Mouse (Mus musculus) midbrain, embryonic 16.5 days (tissue): ENCODE results near the gene Oas2. TPM values are rescaled to one million over a fixed set of nuclear protein-coding genes. Genes with fewer than 3 reads are reported as not detected.

Source experiments
- ATAC-seq: fragments of 200-750 bp; cut with Nextera tagmentation; 2 replicates; pipeline ENCODE4 v1.8.0; 2017; ENCODE audit warnings: moderate TSS enrichment
- H3K27ac ChIP-seq: fragments of 300-500 bp; sonication (generic); 2 replicates; pipeline ENCODE4 v1.5.1; 2014; ENCODE audit warnings: mild to moderate bottlenecking, low read length, mixed read lengths
- H3K27me3 ChIP-seq: fragments of 300-500 bp; sonication (generic); 2 replicates; pipeline ENCODE4 v1.6.1; 2014; ENCODE audit warnings: low read depth, low read length, mixed read lengths; ENCODE audit not compliant: control insufficient read depth, insufficient read depth
- H3K36me3 ChIP-seq: fragments of 300-500 bp; sonication (generic); 2 replicates; pipeline ENCODE4 v1.6.1; 2014; ENCODE audit warnings: mild to moderate bottlenecking, low read length, moderate library complexity, mixed read lengths; ENCODE audit not compliant: control insufficient read depth, insufficient read depth
- H3K4me1 ChIP-seq: fragments of 300-500 bp; sonication (generic); 2 replicates; pipeline ENCODE4 v1.6.1; 2014; ENCODE audit warnings: mild to moderate bottlenecking, low read length, mixed read lengths; ENCODE audit not compliant: control insufficient read depth, insufficient read depth
- H3K4me2 ChIP-seq: fragments of 300-500 bp; sonication (generic); 2 replicates; pipeline ENCODE4 v1.6.1; 2014; ENCODE audit warnings: mild to moderate bottlenecking, low read length, mixed read lengths
- H3K4me3 ChIP-seq: fragments of 300-500 bp; sonication (generic); 2 replicates; pipeline ENCODE4 v1.5.1; 2014; ENCODE audit warnings: low read depth, mild to moderate bottlenecking, low read length, moderate library complexity, mixed read lengths
- H3K9ac ChIP-seq: fragments of 300-500 bp; sonication (generic); 2 replicates; pipeline ENCODE4 v1.6.1; 2014; ENCODE audit warnings: low read depth, low read length, mixed read lengths
- H3K9me3 ChIP-seq: fragments of 300-500 bp; sonication (generic); replicated peaks from 2 replicates; pipeline ENCODE4 v1.6.1; 2014; ENCODE audit warnings: mild to moderate bottlenecking, low read length, mixed read lengths; ENCODE audit not compliant: control insufficient read depth, poor library complexity, severe bottlenecking
- WGBS: fragments of 180-500 bp; shearing (Covaris S2); extraction: QIAGEN DNeasy Blood & Tissue Kit; methylation state at CpG from one replicate; pipeline ENCODE4 v1.1.7; 2014; 5-methylcytosine and 5-hydroxymethylcytosine counted together
- polyA plus RNA-seq: library from polyadenylated mRNA; unstranded; fragments of >200 nt; fragmentation: Nextera tagmentation; extraction: Ambion mirVana; gene quantifications from 2 replicates; pipeline ENCODE4 v1.2.1, GENCODE M21; 2015

Oas2 gene
- polyA plus RNA-seq, 1 experiment from 2014 or later, result 0.14 TPM

DNA sequence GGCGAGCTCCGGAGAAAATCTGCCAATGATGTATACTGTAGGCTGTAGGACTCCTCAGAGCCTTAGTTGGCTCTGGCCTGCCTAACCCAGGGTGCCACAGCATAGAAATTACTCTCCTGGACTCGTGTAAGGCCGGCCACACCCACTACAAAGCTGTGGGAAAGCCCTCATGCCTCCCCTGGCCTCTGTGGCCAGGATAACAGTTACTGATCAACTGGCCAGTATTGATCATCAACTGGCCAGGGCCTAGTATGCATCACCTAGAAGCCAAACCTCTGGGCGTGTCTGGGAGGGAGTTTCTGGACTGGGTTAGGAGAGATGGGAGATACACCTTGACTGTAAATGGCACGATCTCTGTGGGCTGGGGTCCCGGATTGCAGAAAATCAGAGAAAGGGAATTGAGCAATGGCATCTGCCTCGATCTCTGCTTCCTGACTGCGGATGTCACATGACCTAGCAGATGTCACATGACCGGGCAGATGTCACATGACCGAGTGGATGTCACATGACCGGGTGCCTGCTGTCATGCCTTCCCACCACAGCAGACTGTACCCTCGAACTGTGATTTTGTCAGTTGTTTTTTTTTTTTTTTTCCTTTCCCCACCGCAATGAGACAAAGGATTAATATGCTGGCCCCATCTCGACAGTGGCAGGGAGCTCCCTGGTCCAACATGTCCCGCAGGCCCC, 53.5 kb downstream of the Oas2 start:
- no peaks in the 10 kb centered on the region for H3K9me3 ChIP-seq
- WGBS, result 74% methylated on average over 16 of the region's 16 CpGs
- H3K36me3 ChIP-seq, result peaks cover 17% of the 10 kb centered on the region; the same call in 1 of the 2 replicates
- H3K9ac ChIP-seq, result no peak overlapping the region
- peaks cover 11% of the 10 kb centered on the region for H3K27me3 ChIP-seq
- peaks cover 19% of the 10 kb centered on the region for H3K4me1 ChIP-seq
- H3K4me2 ChIP-seq, result no peak overlapping the region
- H3K27ac ChIP-seq, result no peak overlapping the region
- ATAC-seq, result no peak
- no peak overlapping the region for H3K4me3 ChIP-seq

DNA sequence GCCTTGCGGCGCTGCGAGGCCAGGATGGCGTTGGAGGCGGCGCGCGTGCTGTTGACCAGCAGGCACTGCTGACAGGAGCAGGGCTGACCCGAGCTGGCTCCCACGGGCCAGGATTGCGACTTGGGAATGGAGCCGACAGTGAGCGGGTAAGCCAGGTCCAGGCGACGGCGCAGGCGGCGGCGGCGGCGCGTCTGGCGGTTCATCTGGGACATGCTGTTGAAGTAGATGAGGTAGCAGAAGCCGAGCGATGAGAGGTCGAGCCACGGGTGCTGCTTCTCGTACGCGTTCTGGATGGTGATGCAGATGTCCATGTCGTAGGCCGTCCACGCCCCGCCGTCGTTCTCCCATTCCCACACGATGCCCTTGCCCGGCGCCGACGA, 55.0 kb downstream of the Oas2 start:
- peaks cover 22% of the 10 kb centered on the region for H3K36me3 ChIP-seq
- no peak overlapping the region for H3K27ac ChIP-seq
- peaks cover 17% of the 10 kb centered on the region for H3K4me1 ChIP-seq
- no peak overlapping the region for H3K4me2 ChIP-seq
- H3K4me3 ChIP-seq, result no peak overlapping the region
- H3K9me3 ChIP-seq, result no peaks in the 10 kb centered on the region
- H3K27me3 ChIP-seq, result peaks cover 11% of the 10 kb centered on the region
- H3K9ac ChIP-seq, result no peak overlapping the region
- ATAC-seq, result no peak
- 6% methylated on average over 35 of the region's 41 CpGs for WGBS

DNA sequence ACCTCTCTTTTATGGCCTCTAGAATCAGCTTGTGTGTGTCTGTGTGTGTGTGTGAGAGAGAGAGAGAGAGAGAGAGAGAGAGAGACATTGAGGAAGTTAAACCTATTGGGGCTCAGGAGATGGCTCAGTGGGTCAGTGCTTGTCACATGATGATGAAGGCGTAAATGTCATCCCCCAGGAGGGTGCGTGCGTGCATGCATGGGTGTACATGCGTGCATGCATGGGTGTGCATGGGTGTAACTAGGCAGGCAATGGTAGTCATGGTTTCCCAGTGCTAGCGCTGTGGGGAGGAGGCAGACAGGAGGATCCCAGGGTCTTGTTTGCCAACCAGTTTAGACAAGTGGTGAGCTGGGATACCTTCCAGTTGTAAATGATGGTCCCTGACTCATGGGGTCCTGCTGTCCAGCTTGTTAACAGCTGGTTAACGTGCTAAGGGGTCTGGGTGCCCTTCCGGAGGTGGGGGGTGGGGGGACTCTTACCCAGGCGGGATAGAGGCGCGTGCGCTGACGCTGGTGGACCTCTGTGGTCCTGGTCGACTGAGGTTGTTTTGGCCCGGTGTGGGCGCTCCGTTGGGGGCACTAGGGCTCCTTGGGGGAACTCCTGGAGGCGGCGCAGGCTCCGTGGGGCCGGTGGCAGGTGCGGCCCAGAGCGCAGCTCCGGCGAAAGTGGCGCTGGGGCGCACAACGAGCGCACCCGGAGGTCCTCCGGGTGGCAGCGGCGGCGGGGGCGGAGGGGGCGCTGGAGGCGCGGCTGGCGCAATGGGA, 55.5 kb downstream of the Oas2 start:
- no peak for ATAC-seq
- H3K9me3 ChIP-seq, result no peaks in the 10 kb centered on the region
- peaks cover 11% of the 10 kb centered on the region for H3K27me3 ChIP-seq
- H3K4me2 ChIP-seq, result no peak overlapping the region
- WGBS, result 15% methylated on average over 38 of the region's 38 CpGs
- H3K9ac ChIP-seq, result no peak overlapping the region
- no peak overlapping the region for H3K27ac ChIP-seq
- H3K4me3 ChIP-seq, result no peak overlapping the region
- peaks cover 11% of the 10 kb centered on the region; the same call in 1 of the 2 replicates for H3K4me1 ChIP-seq
- peaks cover 22% of the 10 kb centered on the region for H3K36me3 ChIP-seq

DNA sequence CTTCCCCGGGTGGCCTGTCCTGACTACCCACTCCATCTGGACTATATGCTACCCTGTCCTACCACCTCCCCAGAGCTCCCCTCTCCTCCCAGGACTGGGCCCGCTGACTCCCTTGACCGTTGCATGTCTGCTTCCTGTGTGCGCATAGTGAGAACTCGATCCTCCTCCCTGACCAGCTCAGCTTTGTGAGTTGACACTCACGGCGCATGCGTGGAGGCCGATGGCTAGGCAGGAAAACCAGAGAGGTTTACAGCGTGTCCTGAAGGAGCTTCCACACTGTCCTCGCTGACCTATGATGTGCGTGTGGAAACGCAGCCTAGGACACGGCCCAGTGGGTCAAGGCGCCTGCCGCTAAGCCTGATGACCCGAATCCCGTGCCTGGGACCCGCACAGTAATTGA, 57.6 kb downstream of the Oas2 start:
- Histone ChIP-seq H3K9me3 (no peaks in the 10 kb centered on the region), H3K27ac (no peak overlapping the region), H3K4me1 (peaks cover 2% of the 10 kb centered on the region; the same call in 1 of the 2 replicates), H3K4me3 (no peak overlapping the region), H3K36me3 (peaks cover 31% of the 10 kb centered on the region), H3K27me3 (peaks cover 11% of the 10 kb centered on the region), H3K4me2 (no peak overlapping the region), H3K9ac (no peak overlapping the region)
- 77% methylated on average over 19 of the region's 19 CpGs for WGBS
- ATAC-seq, result no peak

DNA sequence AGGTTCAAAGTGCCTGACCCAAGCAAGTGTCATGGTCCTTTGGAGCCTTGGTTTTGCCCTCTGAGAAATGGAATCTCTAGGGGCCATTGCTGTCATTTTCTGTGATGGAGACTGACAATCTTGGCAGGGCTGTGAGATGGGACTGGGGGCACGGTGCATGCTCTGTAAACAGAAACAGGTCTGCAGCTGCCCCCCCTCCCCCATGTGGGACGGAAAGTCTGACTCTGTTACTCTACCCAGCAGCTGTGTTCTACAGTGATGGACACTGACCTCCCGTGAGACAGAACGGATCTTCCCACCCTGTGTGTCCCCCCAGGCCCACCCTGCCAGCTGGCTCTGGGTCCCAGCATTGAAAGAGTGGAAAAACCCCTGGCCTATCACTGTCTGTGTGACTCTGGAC, 59.2 kb downstream of the Oas2 start:
- Histone ChIP-seq H3K4me2 (no peak overlapping the region), H3K27me3 (peaks cover 6% of the 10 kb centered on the region), H3K4me1 (peaks cover 2% of the 10 kb centered on the region; the same call in 1 of the 2 replicates), H3K36me3 (peaks cover 41% of the 10 kb centered on the region), H3K9me3 (no peaks in the 10 kb centered on the region), H3K4me3 (no peak overlapping the region), H3K9ac (no peak overlapping the region), H3K27ac (no peak overlapping the region)
- 65% methylated on average over 4 of the region's 4 CpGs for WGBS
- ATAC-seq, result no peak

DNA sequence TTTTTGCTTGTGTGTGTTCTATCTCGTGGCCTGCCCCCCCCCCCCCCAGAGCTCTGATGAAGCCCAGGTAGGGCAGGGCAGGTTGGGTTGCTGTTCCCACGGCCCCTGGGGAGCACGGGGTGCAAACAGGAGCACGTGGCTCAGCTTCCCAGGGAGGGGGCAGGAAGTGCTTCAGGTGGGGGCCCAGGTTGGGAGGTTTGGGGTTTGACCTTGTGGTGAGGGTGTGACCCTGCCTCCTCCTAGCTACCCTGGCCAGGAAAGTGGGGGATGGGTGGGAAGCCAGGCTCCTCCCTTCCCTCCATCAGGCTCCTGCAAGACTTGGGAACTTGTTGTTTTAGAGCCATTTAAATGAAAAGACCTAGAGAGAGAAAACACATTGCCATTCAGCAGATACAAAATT, 61.2 kb downstream of the Oas2 start:
- H3K9ac ChIP-seq, result no peak overlapping the region
- no peak for ATAC-seq
- peaks cover 40% of the 10 kb centered on the region for H3K36me3 ChIP-seq
- H3K4me2 ChIP-seq, result no peak overlapping the region
- WGBS, result 48% methylated on average over 3 of the region's 4 CpGs
- no peaks in the 10 kb centered on the region for H3K9me3 ChIP-seq
- H3K27me3 ChIP-seq, result no peaks in the 10 kb centered on the region
- no peak overlapping the region for H3K27ac ChIP-seq
- H3K4me3 ChIP-seq, result no peak overlapping the region
- H3K4me1 ChIP-seq, result no peaks in the 10 kb centered on the region

DNA sequence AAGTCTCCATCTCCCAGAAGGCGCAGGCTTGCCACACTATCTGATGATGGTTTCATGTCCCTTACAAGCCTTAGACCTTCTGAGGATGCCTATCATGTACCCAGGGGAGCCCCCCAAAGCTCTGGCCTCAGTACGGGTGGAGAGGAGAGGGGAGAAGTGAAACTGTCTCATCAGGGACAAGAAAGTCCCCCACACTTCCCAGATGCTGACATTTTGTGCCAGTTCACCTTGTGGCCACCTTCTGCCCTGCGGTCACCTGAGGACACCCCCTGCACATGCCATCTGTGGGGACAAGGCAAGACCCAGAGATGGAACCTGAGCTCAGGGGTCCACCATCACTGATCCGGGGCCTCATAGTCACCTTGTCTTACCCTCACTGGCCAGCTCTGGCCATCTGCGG, 61.8 kb downstream of the Oas2 start:
- H3K4me1 ChIP-seq, result no peaks in the 10 kb centered on the region
- 93% methylated on average over 5 of the region's 5 CpGs for WGBS
- no peak overlapping the region for H3K27ac ChIP-seq
- H3K36me3 ChIP-seq, result peaks cover 36% of the 10 kb centered on the region
- no peaks in the 10 kb centered on the region for H3K27me3 ChIP-seq
- no peak overlapping the region for H3K9ac ChIP-seq
- no peak overlapping the region for H3K4me2 ChIP-seq
- no peak overlapping the region for H3K4me3 ChIP-seq
- no peak for ATAC-seq
- no peaks in the 10 kb centered on the region for H3K9me3 ChIP-seq

DNA sequence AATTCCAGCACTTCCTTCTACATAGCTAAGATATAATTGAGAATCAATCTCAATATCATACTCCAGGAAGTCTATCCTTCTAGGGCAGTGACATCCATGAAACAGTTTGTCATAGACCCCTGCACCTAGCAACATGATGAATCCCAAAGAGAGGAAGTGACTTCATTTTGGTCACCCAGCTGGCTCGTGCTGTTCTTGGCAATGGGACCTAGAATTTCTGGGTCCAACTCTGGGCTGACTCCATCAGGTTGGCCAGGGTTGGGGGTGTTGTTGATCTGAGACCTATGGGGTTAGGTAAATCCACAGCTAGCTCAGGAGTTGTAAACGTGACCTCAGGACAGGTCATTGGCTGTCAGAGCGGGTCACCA, 62.2 kb downstream of the Oas2 start:
- Histone ChIP-seq H3K27me3 (no peaks in the 10 kb centered on the region), H3K4me1 (no peaks in the 10 kb centered on the region), H3K36me3 (peaks cover 38% of the 10 kb centered on the region), H3K4me2 (no peak overlapping the region), H3K4me3 (no peak overlapping the region), H3K9me3 (no peaks in the 10 kb centered on the region), H3K27ac (no peak overlapping the region), H3K9ac (no peak overlapping the region)
- ATAC-seq, result no peak
- WGBS, result 90% methylated on average over 3 of the region's 3 CpGs

DNA sequence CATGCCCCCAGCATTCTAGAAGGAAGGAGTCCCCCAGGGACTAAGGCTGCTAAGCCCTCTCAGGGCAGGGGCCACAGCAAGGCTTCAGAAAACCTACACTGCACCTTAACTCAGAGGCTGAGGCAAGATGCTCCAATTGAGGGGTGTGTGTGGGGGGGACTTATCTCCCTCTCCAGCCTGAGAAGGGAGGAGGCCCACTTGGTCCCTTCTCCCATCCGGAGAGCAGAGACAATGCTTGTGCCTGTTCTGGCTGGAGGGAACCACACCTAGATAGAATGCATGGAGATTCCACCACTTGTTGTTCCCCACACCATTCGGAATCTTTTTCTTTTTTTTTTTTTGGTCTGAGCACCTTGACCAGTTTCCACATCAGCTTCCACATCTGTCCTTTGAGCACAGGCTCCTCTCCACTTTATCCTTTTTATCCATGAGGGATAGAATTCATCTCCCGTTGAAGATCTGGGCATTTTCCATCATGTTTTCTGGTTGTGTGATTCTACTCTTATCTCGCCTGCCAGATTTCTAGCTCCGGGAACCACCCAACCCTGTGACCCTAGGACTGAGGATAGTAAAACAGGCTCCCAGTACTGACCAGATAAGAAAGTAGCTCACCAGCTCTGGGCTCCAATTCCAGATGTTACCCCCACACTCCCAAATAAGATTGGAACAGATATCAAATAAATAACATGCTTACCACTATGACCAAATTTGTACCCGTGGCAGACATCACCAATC, 62.7 kb downstream of the Oas2 start:
- H3K4me1 ChIP-seq, result no peaks in the 10 kb centered on the region
- no peak overlapping the region for H3K4me3 ChIP-seq
- no peaks in the 10 kb centered on the region for H3K9me3 ChIP-seq
- H3K9ac ChIP-seq, result no peak overlapping the region
- H3K36me3 ChIP-seq, result peaks cover 38% of the 10 kb centered on the region
- H3K27me3 ChIP-seq, result no peaks in the 10 kb centered on the region
- no peak overlapping the region for H3K4me2 ChIP-seq
- no peak for ATAC-seq
- WGBS, result 86% methylated on average over 6 of the region's 6 CpGs
- H3K27ac ChIP-seq, result no peak overlapping the region
